Mouse (Mus musculus) olfactory bulb, adult 2 months (tissue): ENCODE data around the gene Ndrg2.

Experiments
- CTCF ChIP-seq: fragments of 200-500 bp; IDR thresholded peaks from 2 replicates; pipeline ENCODE4 v1.5.1; 2012; ENCODE audit warnings: low read depth, mild to moderate bottlenecking, low read length, moderate library complexity; ENCODE audit not compliant: insufficient read depth
- POLR2A ChIP-seq: fragments of 200-500 bp; IDR thresholded peaks from 2 replicates; pipeline ENCODE4 v1.6.1; 2012; ENCODE audit warnings: mild to moderate bottlenecking, low read depth, low read length, moderate library complexity; ENCODE audit not compliant: insufficient read depth

- TF ChIP-seq CTCF (no peak), POLR2A (no peak)
Measured at GRCm38 (mm10) chr14:51893809-51894208, 20.1 kb downstream of the Ndrg2 start.
